Mouse (Mus musculus) yolk sac, embryonic 10.5 days (tissue): Measurements from ENCODE around the gene H2afb3.
"Not testable (repeated sequence)": the region's sequence is repeated elsewhere in the genome, so short reads cannot be mapped to it uniquely, and the experiment has no call there.

Experiments
- DNase-seq: peaks from one replicate; pipeline ENCODE4 v3.0.0-alpha.2; 2017; ENCODE audit warnings: low spot score

H2afb3 gene

DNA sequence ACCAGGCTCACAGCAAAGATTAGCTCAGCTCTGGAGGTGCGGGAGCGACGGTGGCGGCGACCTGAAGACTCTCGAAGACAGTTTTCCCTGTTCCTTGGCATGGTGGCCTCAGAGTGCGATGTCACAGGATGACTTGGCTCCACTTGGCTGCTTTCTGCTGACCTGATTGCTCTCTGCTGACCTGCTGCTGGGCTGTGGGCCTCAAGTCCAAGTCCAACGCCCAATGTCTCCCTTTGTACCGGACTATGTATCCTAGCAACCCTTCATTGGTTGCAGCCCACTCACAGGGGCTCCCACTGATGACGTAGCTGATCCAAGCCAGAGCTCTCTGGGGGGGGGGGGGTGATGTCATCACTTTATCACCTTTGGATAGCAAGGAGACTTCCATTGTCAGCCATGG, at the start of gene H2afb3:
TSS of gene H2afb3 (minus strand) at position 101 of the 400 bp plus-strand sequence.
- DNase-seq: not testable (repeated sequence)

GRCm38 (mm10) chrX:120301469-120302175, 11.3 kb downstream of the H2afb3 start:
- DNase-seq: no peak

DNA sequence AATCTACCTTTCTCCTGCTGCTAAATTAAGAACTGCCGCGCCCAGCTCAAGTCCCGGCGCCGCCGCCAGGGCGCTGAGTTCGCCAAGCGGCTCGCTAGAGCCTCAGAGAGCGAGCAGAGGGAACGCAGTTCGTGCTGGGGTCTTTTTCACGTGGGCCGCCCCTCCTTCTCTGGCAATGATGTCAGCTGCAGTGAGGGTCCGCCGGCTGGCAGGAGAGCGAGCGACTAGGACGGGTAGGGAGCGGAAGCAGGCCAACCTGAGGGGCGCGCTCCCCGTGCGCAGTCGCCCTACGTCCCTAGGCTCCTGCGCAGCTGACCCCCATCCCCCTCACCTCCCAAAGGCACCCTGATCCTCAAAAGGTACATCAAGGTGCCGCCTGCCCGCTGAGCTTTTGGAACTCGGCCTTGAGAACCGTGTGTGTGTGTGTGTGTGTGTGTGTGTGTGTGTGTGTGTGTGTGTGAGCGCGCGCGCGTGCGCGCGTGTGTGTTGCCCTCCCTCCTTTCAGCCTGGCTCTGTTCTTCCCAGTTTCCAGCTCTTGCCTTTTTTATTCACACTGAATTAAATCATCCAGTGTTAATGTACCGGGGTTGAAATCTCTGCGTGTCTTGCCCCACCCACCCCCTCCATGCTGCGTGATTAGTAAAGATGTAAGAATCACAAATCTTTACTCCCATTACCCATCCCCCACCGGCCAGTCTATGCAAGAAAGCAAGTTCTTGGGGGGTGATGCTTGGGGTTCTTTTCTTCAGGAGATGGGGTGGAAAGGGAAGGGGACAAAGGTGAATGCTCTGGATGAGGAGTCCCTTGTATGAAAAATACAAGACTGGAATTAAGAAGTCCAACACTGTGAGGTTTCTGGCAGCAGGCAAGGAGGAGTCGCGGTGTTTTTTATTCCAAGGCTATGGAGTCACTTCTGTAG, 19.8 kb downstream of the H2afb3 start:
- DNase-seq: peak; percentile 24

DNA sequence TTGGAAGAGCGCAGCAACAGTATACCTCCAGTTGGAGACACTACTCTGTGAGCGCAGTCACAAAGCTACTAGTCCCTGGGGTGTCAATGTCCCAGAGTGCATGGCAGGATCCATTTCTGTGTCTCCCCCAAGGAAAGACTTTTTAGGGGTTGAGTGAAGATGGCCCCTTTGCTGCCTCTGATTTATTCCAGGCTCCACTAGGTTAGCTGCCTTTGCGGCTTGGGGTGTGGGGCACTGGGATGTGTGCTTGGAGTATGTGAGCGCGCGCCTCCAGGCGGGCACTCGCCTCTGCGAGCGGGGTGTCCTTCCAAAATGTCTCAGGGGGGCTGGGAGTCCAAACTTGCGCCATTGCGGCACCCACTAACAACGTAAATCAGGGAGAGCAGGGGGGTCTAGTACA, 21.2 kb downstream of the H2afb3 start:
- DNase-seq: peak; percentile 1

DNA sequence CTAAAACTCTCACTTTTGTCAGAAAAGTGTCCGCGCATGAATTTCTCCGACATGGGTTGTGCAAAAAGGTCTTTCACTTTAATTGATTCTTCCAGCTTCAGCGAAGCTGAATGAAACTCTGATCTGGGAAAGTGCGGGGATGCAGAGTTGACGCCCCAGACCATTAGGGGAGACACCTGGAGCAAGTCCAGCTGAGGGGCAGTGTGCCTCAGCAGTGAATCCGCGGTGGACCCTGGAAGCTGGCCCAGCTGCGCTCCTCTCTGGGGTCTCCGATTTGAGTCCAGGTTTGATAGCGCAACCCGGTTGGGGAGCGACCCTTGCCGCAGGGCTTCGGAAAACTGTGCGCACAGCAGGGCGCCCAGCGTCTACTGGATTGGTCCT, 22.0 kb downstream of the H2afb3 start:
- no peak for DNase-seq

GRCm38 (mm10) chrX:120290011-120290899, 22.6 kb downstream of the H2afb3 start, which contains the start of gene Pcdh11x:
Gene Pcdh11x, plus strand, starts transcription at chrX:120290259.
- DNase-seq: peak; percentile 6

- DNase-seq: no peak
These were observed 25.4 kb downstream of the H2afb3 start for GRCm38 (mm10) chrX:120287502-120287901.

DNA sequence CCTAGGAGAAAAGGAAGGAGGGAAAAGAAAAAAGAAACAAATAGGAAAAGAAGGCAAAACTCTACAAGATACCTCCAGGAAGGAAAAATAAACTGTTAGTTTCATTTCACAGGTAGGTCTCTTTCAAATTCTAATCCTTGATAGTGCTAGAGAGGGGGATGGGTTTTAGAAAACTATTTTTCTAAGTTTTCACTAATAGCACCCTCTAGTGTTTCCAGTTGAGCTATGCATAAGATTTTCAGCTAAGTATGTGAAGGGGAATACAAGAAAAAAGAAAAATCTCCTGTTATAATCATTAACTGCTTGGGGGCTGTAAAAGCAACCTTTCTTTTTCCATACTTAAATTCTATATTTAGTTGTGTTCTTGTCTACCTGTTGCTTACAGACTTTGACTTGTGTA, 27.4 kb downstream of the H2afb3 start:
- DNase-seq: no peak
